Mouse (Mus musculus) adrenal gland, adult 2 months (tissue): ENCODE measurements around the gene Galk1. TPM values are rescaled to one million over a fixed set of nuclear protein-coding genes. Genes with fewer than 3 reads are reported as not detected.
A peak's percentile ranks its signal among the peaks of the same experiment; 100 is the strongest.

ENCODE experiments used
- DNase-seq: peaks from one replicate; pipeline ENCODE4 v3.0.0; 2021
- polyA plus RNA-seq: library from polyadenylated mRNA; depleted of rRNA; stranded (reverse); fragments of >200 nt; gene quantifications from 2 replicates; pipeline ENCODE4 v1.2.3, GENCODE M21; 2012; rRNA removed
- total RNA-seq, 2 experiments: library from RNA; stranded (reverse); gene quantifications; 2 replicates each; pipeline ENCODE4 v1.2.3; 2021

Gene Galk1
- total and polyA plus RNA-seq, 3 experiments: 30.6 to 68.6 (median 45.6) TPM

GRCm38 (mm10) chr11:115982472-115982871 lies 30.0 kb downstream of the Galk1 start:
- no peak for DNase-seq

- DNase-seq: no peak
Observed at GRCm38 (mm10) chr11:115975544-115975943, 37.0 kb downstream of the Galk1 start.

- DNase-seq: no peak
Observed at GRCm38 (mm10) chr11:115975083-115975420, 37.5 kb downstream of the Galk1 start.

GRCm38 (mm10) chr11:115974309-115975082 lies 38.0 kb downstream of the Galk1 start, which contains the start of gene Itgb4:
Gene Itgb4, plus strand, starts transcription at chr11:115974709.
- peak; percentile 24 for DNase-seq

GRCm38 (mm10) chr11:115971016-115971415 lies 41.5 kb downstream of the Galk1 start:
- no peak for DNase-seq

GRCm38 (mm10) chr11:115970006-115970673 lies 42.4 kb downstream of the Galk1 start:
- no peak for DNase-seq

GRCm38 (mm10) chr11:115968731-115969405 lies 43.7 kb downstream of the Galk1 start:
- DNase-seq: no peak

GRCm38 (mm10) chr11:115964977-115965604 lies 47.4 kb downstream of the Galk1 start:
- peak; percentile 89 for DNase-seq

- DNase-seq: peak; percentile 55
Observed at GRCm38 (mm10) chr11:115962651-115963412, 49.7 kb downstream of the Galk1 start.

GRCm38 (mm10) chr11:115959018-115959417 lies 53.5 kb downstream of the Galk1 start:
- DNase-seq: no peak

Other genes with a start within 250 kb of the Galk1 start
- gene Tmem94, start 247.3 kb downstream of the Galk1 start, total RNA-seq: 10 to 100 TPM; 70.6 to 85.9 TPM
- 158 and 165 TPM in 2 replicates for gene Tmem94, start 247.3 kb downstream of the Galk1 start, polyA plus RNA-seq
- gene Caskin2, start 199.1 kb downstream of the Galk1 start, total RNA-seq: 10 to 100 TPM; 53.7 to 64.2 TPM
- 110 and 114 TPM in 2 replicates for gene Caskin2, start 199.1 kb downstream of the Galk1 start, polyA plus RNA-seq
- 10 to 100 TPM; 15.8 to 20.7 TPM for gene Tsen54, start 198.0 kb downstream of the Galk1 start, total RNA-seq
- gene Tsen54, start 198.0 kb downstream of the Galk1 start, polyA plus RNA-seq: 43.9 and 61.6 TPM in 2 replicates
- 10 to 100 TPM in 1 of 2 experiments, 1 to 10 TPM in 1; 7.6 to 13.1 TPM for gene Llgl2, start 188.7 kb downstream of the Galk1 start, total RNA-seq
- gene Llgl2, start 188.7 kb downstream of the Galk1 start, polyA plus RNA-seq: 24.4 and 29.5 TPM in 2 replicates
- under 1 TPM in 1 of 2 experiments, not detected in 1; 0.35 TPM for gene Myo15b, start 154.3 kb downstream of the Galk1 start, total RNA-seq
- 0.13 and 0.47 TPM in 2 replicates for gene Myo15b, start 154.3 kb downstream of the Galk1 start, polyA plus RNA-seq
- gene Smim5, start 112.8 kb downstream of the Galk1 start, total RNA-seq: 1 to 10 TPM in 1 of 2 experiments, under 1 TPM in 1; 0.58 to 1.3 TPM
- 0.86 and 0.99 TPM in 2 replicates for gene Smim5, start 112.8 kb downstream of the Galk1 start, polyA plus RNA-seq
- gene Smim6, start 100.7 kb downstream of the Galk1 start, total RNA-seq: not detected
- not detected in 2 replicates for gene Smim6, start 100.7 kb downstream of the Galk1 start, polyA plus RNA-seq
- gene Sap30bp, start 79.4 kb downstream of the Galk1 start, total RNA-seq: 10 to 100 TPM; 31.8 to 44.5 TPM
- 31.4 and 33.8 TPM in 2 replicates for gene Sap30bp, start 79.4 kb downstream of the Galk1 start, polyA plus RNA-seq
- 10 to 100 TPM; 20.8 to 28.3 TPM for gene Recql5, start 79.2 kb downstream of the Galk1 start, total RNA-seq
- 22.4 and 25.4 TPM in 2 replicates for gene Recql5, start 79.2 kb downstream of the Galk1 start, polyA plus RNA-seq
- 1 to 10 TPM; 2.1 to 4.3 TPM for gene Itgb4, start 38.0 kb downstream of the Galk1 start, total RNA-seq
- 3.9 and 4.8 TPM in 2 replicates for gene Itgb4, start 38.0 kb downstream of the Galk1 start, polyA plus RNA-seq
- gene H3f3b, start 15.2 kb upstream of the Galk1 start, total RNA-seq: 100 to 1,000 TPM; 270 to 363 TPM
- 76.2 and 92.7 TPM in 2 replicates for gene H3f3b, start 15.2 kb upstream of the Galk1 start, polyA plus RNA-seq
- gene Unk, start 17.6 kb upstream of the Galk1 start, total RNA-seq: 10 to 100 TPM; 20.2 to 21.2 TPM
- 46.0 and 58.5 TPM in 2 replicates for gene Unk, start 17.6 kb upstream of the Galk1 start, polyA plus RNA-seq
- gene Unc13d, start 65.2 kb upstream of the Galk1 start, total RNA-seq: 1 to 10 TPM in 1 of 2 experiments, under 1 TPM in 1; 0.83 to 1.0 TPM
- gene Unc13d, start 65.2 kb upstream of the Galk1 start, polyA plus RNA-seq: 2.3 and 3.4 TPM in 2 replicates
- 100 to 1,000 TPM; 165 to 185 TPM for gene Wbp2, start 74.3 kb upstream of the Galk1 start, total RNA-seq
- 517 and 528 TPM in 2 replicates for gene Wbp2, start 74.3 kb upstream of the Galk1 start, polyA plus RNA-seq
- gene Trim47, start 114.5 kb upstream of the Galk1 start, total RNA-seq: 10 to 100 TPM; 10.3 to 17.9 TPM
- gene Trim47, start 114.5 kb upstream of the Galk1 start, polyA plus RNA-seq: 49.1 and 68.9 TPM in 2 replicates
- gene Trim65, start 118.4 kb upstream of the Galk1 start, total RNA-seq: 10 to 100 TPM in 1 of 2 experiments, 1 to 10 TPM in 1; 9.5 to 11.8 TPM
- 15.9 and 16.0 TPM in 2 replicates for gene Trim65, start 118.4 kb upstream of the Galk1 start, polyA plus RNA-seq
- 100 to 1,000 TPM; 102 to 108 TPM for gene Mrpl38, start 126.1 kb upstream of the Galk1 start, total RNA-seq
- gene Mrpl38, start 126.1 kb upstream of the Galk1 start, polyA plus RNA-seq: 134 and 167 TPM in 2 replicates
- gene Fbf1, start 155.4 kb upstream of the Galk1 start, total RNA-seq: 10 to 100 TPM; 30.4 to 37.8 TPM
- 19.5 and 21.4 TPM in 2 replicates for gene Fbf1, start 155.4 kb upstream of the Galk1 start, polyA plus RNA-seq
- 10 to 100 TPM; 24.7 to 27.3 TPM for gene Ten1, start 186.1 kb upstream of the Galk1 start, total RNA-seq
- gene Ten1, start 186.1 kb upstream of the Galk1 start, polyA plus RNA-seq: 15.0 and 16.2 TPM in 2 replicates
- gene Acox1, start 186.3 kb upstream of the Galk1 start, total RNA-seq: 100 to 1,000 TPM; 225 TPM
- 64.1 and 67.5 TPM in 2 replicates for gene Acox1, start 186.3 kb upstream of the Galk1 start, polyA plus RNA-seq
- 1 to 10 TPM in 1 of 2 experiments, under 1 TPM in 1; 0.43 to 1.8 TPM for gene Evpl, start 225.4 kb upstream of the Galk1 start, total RNA-seq
- 0.49 and 0.57 TPM in 2 replicates for gene Evpl, start 225.4 kb upstream of the Galk1 start, polyA plus RNA-seq